40 mouse cellular contexts compared by ENCODE assay signal in genomic region chr19:12067806-12068205, GRCm38 (mm10). TPM values are rescaled to one million over a fixed set of nuclear protein-coding genes. Genes with fewer than 3 reads are reported as not detected.
"Had no signal": no experiment of that assay in that cellular context is flagged by ENCODE, and none has a peak within 500 bp of the region (broad histone marks: within the 10 kb centered on the region; RNA-seq: fewer than 3 reads in every experiment).

No protein-coding gene starts in this region.

RNA-seq across cellular contexts. Expression of gene Olfr1424, which starts 5.3 kb away (rescaled TPM):
- total RNA-seq: heart, postnatal 10 days; heart, postnatal 14 days; heart, postnatal 25 days; heart, postnatal 36 days; heart, postnatal 4 days; hematopoietic stem cell, adult 5-6 weeks; hindbrain, postnatal 0 days; layer of hippocampus, adult 18-20 months; layer of hippocampus, adult 2 months; layer of hippocampus, adult 8-10 months; layer of hippocampus, postnatal 10 days; layer of hippocampus, postnatal 14 days; layer of hippocampus, postnatal 25 days; layer of hippocampus, postnatal 36 days; left cerebral cortex, adult 18-20 months; left cerebral cortex, adult 2 months; left cerebral cortex, adult 8-10 months had no signal
- polyA plus RNA-seq: heart, embryonic 13.5 days; heart, embryonic 14.5 days; heart, embryonic 15.5 days; heart, embryonic 16.5 days; heart, postnatal 0 days; hindbrain, embryonic 10.5 days; hindbrain, embryonic 11.5 days; hindbrain, embryonic 12.5 days; hindbrain, embryonic 13.5 days; hindbrain, embryonic 14.5 days; hindbrain, embryonic 15.5 days; hindbrain, embryonic 16.5 days; hindbrain, postnatal 0 days; inflammation-experienced regulatory T-cells, adult 6 months; intestine, embryonic 15.5 days; intestine, embryonic 16.5 days; intestine, postnatal 0 days; kidney, adult 2 months; kidney, embryonic 14.5 days; kidney, embryonic 15.5 days; kidney, embryonic 16.5 days; kidney, postnatal 0 days; large intestine, adult 2 months had no signal

RNA-seq across cellular contexts. Expression of gene Olfr1425, which starts 9.7 kb away (rescaled TPM):
- total RNA-seq: heart, postnatal 10 days; heart, postnatal 14 days; heart, postnatal 25 days; heart, postnatal 36 days; heart, postnatal 4 days; hematopoietic stem cell, adult 5-6 weeks; hindbrain, postnatal 0 days; layer of hippocampus, adult 18-20 months; layer of hippocampus, adult 2 months; layer of hippocampus, adult 8-10 months; layer of hippocampus, postnatal 10 days; layer of hippocampus, postnatal 14 days; layer of hippocampus, postnatal 25 days; layer of hippocampus, postnatal 36 days; left cerebral cortex, adult 18-20 months; left cerebral cortex, adult 2 months; left cerebral cortex, adult 8-10 months had no signal
- polyA plus RNA-seq: heart, embryonic 13.5 days; heart, embryonic 14.5 days; heart, embryonic 15.5 days; heart, embryonic 16.5 days; heart, postnatal 0 days; hindbrain, embryonic 10.5 days; hindbrain, embryonic 11.5 days; hindbrain, embryonic 12.5 days; hindbrain, embryonic 13.5 days; hindbrain, embryonic 14.5 days; hindbrain, embryonic 15.5 days; hindbrain, embryonic 16.5 days; hindbrain, postnatal 0 days; inflammation-experienced regulatory T-cells, adult 6 months; intestine, embryonic 14.5 days; intestine, embryonic 15.5 days; intestine, embryonic 16.5 days; intestine, postnatal 0 days; kidney, adult 2 months; kidney, embryonic 14.5 days; kidney, embryonic 15.5 days; kidney, embryonic 16.5 days; kidney, postnatal 0 days; large intestine, adult 2 months had no signal

RNA-seq across cellular contexts. Expression of gene Olfr1426, which starts 24.0 kb away (rescaled TPM):
- total RNA-seq: heart, postnatal 10 days; heart, postnatal 14 days; heart, postnatal 25 days; heart, postnatal 36 days; heart, postnatal 4 days; hematopoietic stem cell, adult 5-6 weeks; hindbrain, postnatal 0 days; layer of hippocampus, adult 18-20 months; layer of hippocampus, adult 2 months; layer of hippocampus, adult 8-10 months; layer of hippocampus, postnatal 10 days; layer of hippocampus, postnatal 14 days; layer of hippocampus, postnatal 25 days; layer of hippocampus, postnatal 36 days; left cerebral cortex, adult 18-20 months; left cerebral cortex, adult 2 months; left cerebral cortex, adult 8-10 months had no signal
- polyA plus RNA-seq: heart, embryonic 13.5 days; heart, embryonic 14.5 days; heart, embryonic 15.5 days; heart, embryonic 16.5 days; heart, postnatal 0 days; hindbrain, embryonic 10.5 days; hindbrain, embryonic 11.5 days; hindbrain, embryonic 12.5 days; hindbrain, embryonic 13.5 days; hindbrain, embryonic 14.5 days; hindbrain, embryonic 15.5 days; hindbrain, embryonic 16.5 days; hindbrain, postnatal 0 days; inflammation-experienced regulatory T-cells, adult 6 months; intestine, embryonic 14.5 days; intestine, embryonic 15.5 days; intestine, embryonic 16.5 days; intestine, postnatal 0 days; kidney, adult 2 months; kidney, embryonic 14.5 days; kidney, embryonic 15.5 days; kidney, embryonic 16.5 days; kidney, postnatal 0 days; large intestine, adult 2 months had no signal

RNA-seq across cellular contexts. Expression of gene Olfr1423, which starts 26.7 kb away (rescaled TPM):
- total RNA-seq: heart, postnatal 10 days; heart, postnatal 14 days; heart, postnatal 25 days; heart, postnatal 36 days; heart, postnatal 4 days; hematopoietic stem cell, adult 5-6 weeks; hindbrain, postnatal 0 days; layer of hippocampus, adult 18-20 months; layer of hippocampus, adult 2 months; layer of hippocampus, adult 8-10 months; layer of hippocampus, postnatal 10 days; layer of hippocampus, postnatal 14 days; layer of hippocampus, postnatal 25 days; layer of hippocampus, postnatal 36 days; left cerebral cortex, adult 18-20 months; left cerebral cortex, adult 2 months; left cerebral cortex, adult 8-10 months had no signal
- polyA plus RNA-seq: heart, embryonic 13.5 days; heart, embryonic 14.5 days; heart, embryonic 15.5 days; heart, embryonic 16.5 days; heart, postnatal 0 days; hindbrain, embryonic 11.5 days; hindbrain, embryonic 13.5 days; hindbrain, embryonic 14.5 days; hindbrain, embryonic 15.5 days; hindbrain, embryonic 16.5 days; hindbrain, postnatal 0 days; intestine, embryonic 14.5 days; intestine, embryonic 15.5 days; intestine, embryonic 16.5 days; intestine, postnatal 0 days; kidney, adult 2 months; kidney, embryonic 14.5 days; kidney, embryonic 15.5 days; kidney, embryonic 16.5 days; kidney, postnatal 0 days; large intestine, adult 2 months had no signal

RNA-seq across cellular contexts. Expression of gene Olfr1427, which starts 35.3 kb away (rescaled TPM):
- total RNA-seq: heart, postnatal 10 days; heart, postnatal 14 days; heart, postnatal 25 days; heart, postnatal 36 days; heart, postnatal 4 days; hematopoietic stem cell, adult 5-6 weeks; hindbrain, postnatal 0 days; layer of hippocampus, adult 18-20 months; layer of hippocampus, adult 2 months; layer of hippocampus, adult 8-10 months; layer of hippocampus, postnatal 10 days; layer of hippocampus, postnatal 14 days; layer of hippocampus, postnatal 25 days; layer of hippocampus, postnatal 36 days; left cerebral cortex, adult 18-20 months; left cerebral cortex, adult 2 months; left cerebral cortex, adult 8-10 months had no signal
- polyA plus RNA-seq: heart, embryonic 13.5 days; heart, embryonic 14.5 days; heart, embryonic 15.5 days; heart, embryonic 16.5 days; heart, postnatal 0 days; hindbrain, embryonic 10.5 days; hindbrain, embryonic 11.5 days; hindbrain, embryonic 12.5 days; hindbrain, embryonic 13.5 days; hindbrain, embryonic 14.5 days; hindbrain, embryonic 15.5 days; hindbrain, embryonic 16.5 days; hindbrain, postnatal 0 days; inflammation-experienced regulatory T-cells, adult 6 months; intestine, embryonic 14.5 days; intestine, embryonic 15.5 days; intestine, embryonic 16.5 days; intestine, postnatal 0 days; kidney, adult 2 months; kidney, embryonic 14.5 days; kidney, embryonic 15.5 days; kidney, embryonic 16.5 days; kidney, postnatal 0 days; large intestine, adult 2 months had no signal
